Mouse (Mus musculus) stomach, embryonic 16.5 days (tissue): ENCODE results near the gene Slc4a11. TPM values are rescaled to one million over a fixed set of nuclear protein-coding genes. Genes with fewer than 3 reads are reported as not detected.

Experiments used
- ATAC-seq: fragments of 200-750 bp; cut with Nextera tagmentation; 2 replicates; pipeline ENCODE4 v1.8.0; 2017; ENCODE audit warnings: moderate number of reproducible peaks, moderate TSS enrichment; ENCODE audit not compliant: insufficient read depth, low FRiP score
- H3K27ac ChIP-seq: fragments of 300-500 bp; sonication (generic); 2 replicates; pipeline ENCODE4 v1.5.1; 2014; ENCODE audit warnings: low read length
- H3K27me3 ChIP-seq: fragments of 300-500 bp; sonication (generic); 2 replicates; pipeline ENCODE4 v1.6.1; 2014; ENCODE audit warnings: low read length, control low read depth, mixed read lengths; ENCODE audit not compliant: control insufficient read depth, insufficient read depth
- H3K36me3 ChIP-seq: fragments of 300-500 bp; sonication (generic); 2 replicates; pipeline ENCODE4 v1.6.1; 2014; ENCODE audit warnings: low read length; ENCODE audit not compliant: control insufficient read depth, insufficient read depth
- H3K4me1 ChIP-seq: fragments of 300-500 bp; sonication (generic); 2 replicates; pipeline ENCODE4 v1.6.1; 2014; ENCODE audit warnings: low read length, control low read depth, mixed read lengths; ENCODE audit not compliant: control insufficient read depth, insufficient read depth
- H3K4me2 ChIP-seq: fragments of 300-500 bp; sonication (generic); 2 replicates; pipeline ENCODE4 v1.6.1; 2014; ENCODE audit warnings: low read depth, low read length, mixed read lengths
- H3K4me3 ChIP-seq: fragments of 300-500 bp; sonication (generic); replicated peaks from 2 replicates; pipeline ENCODE4 v1.5.1; 2014; ENCODE audit warnings: mild to moderate bottlenecking, low read length
- H3K9ac ChIP-seq: fragments of 300-500 bp; sonication (generic); 2 replicates; pipeline ENCODE4 v1.6.1; 2014; ENCODE audit warnings: low read length
- H3K9me3 ChIP-seq: fragments of 300-500 bp; sonication (generic); replicated peaks from 2 replicates; pipeline ENCODE4 v1.6.1; 2016; ENCODE audit warnings: low read length, control low read depth; ENCODE audit not compliant: control insufficient read depth
- WGBS: fragments of 180-500 bp; shearing (Covaris S2); extraction: QIAGEN DNeasy Blood & Tissue Kit; methylation state at CpG from one replicate; pipeline ENCODE4 v1.1.7; 2014; 5-methylcytosine and 5-hydroxymethylcytosine counted together
- polyA plus RNA-seq: library from polyadenylated mRNA; unstranded; fragments of >200 nt; fragmentation: Nextera tagmentation; extraction: Ambion mirVana; gene quantifications from 2 replicates; pipeline ENCODE4 v1.2.1, GENCODE M21; 2015

Slc4a11 gene
- 0.70 and 0.77 TPM in 2 replicates for polyA plus RNA-seq

- Histone ChIP-seq H3K27ac (no peak within 1 kb of the TSS), H3K9me3 (no peaks in the 10 kb centered on the region), H3K36me3 (no peaks in the 10 kb centered on the region), H3K4me3 (peak within 1 kb of the TSS; percentile 64), H3K4me1 (peaks cover 7% of the 10 kb centered on the region; the same call in 1 of the 2 replicates), H3K9ac (peak within 1 kb of the TSS; percentile 70), H3K4me2 (peak within 1 kb of the TSS; percentile 100), H3K27me3 (peaks cover 20% of the 10 kb centered on the region)
- peak; percentile 70; the same call in 1 of the 2 replicates for ATAC-seq
- WGBS = under 1% methylated on average over 65 of the region's 65 CpGs
Measured at GRCm38 (mm10) chr2:130697153-130697810, at the start of gene Slc4a11. Gene Slc4a11, minus strand, starts transcription at chr2:130697519.

DNA sequence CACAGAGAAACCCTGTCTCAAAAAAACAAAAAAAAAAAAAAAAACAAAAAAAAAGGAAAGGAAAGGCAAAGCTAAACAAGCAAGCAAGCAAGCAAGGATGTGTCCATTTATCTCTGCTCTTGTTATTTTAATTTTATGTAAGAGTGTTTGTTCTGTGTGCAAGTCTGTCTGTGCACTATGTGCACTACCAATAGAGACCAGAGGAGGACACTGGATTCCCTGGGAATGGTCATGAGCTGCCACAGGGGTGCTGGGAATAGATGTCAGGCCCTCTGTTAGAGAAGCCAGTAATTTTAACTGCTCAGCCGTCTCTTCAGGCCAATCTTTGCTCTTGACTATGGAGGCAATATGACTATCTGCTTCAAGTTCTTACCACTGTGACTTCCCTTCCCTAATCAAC lies 46.3 kb upstream of the Slc4a11 start:
- Histone ChIP-seq H3K4me2 (no peak overlapping the region), H3K4me1 (no peaks in the 10 kb centered on the region), H3K27me3 (no peaks in the 10 kb centered on the region), H3K27ac (no peak overlapping the region), H3K36me3 (peaks cover 26% of the 10 kb centered on the region), H3K9me3 (peaks cover 5% of the 10 kb centered on the region), H3K4me3 (no peak overlapping the region), H3K9ac (no peak overlapping the region)
- no peak for ATAC-seq
- WGBS = 96% methylated on average over 1 of the region's 1 CpGs

- Histone ChIP-seq H3K27me3 (no peaks in the 10 kb centered on the region), H3K9me3 (peaks cover 5% of the 10 kb centered on the region), H3K4me3 (no peak overlapping the region), H3K4me1 (no peaks in the 10 kb centered on the region), H3K4me2 (no peak overlapping the region), H3K27ac (no peak overlapping the region), H3K36me3 (peaks cover 19% of the 10 kb centered on the region), H3K9ac (no peak overlapping the region)
- no peak for ATAC-seq
- WGBS = 66% methylated on average over 4 of the region's 4 CpGs
Measured at GRCm38 (mm10) chr2:130740096-130740495, 42.8 kb upstream of the Slc4a11 start.

GRCm38 (mm10) chr2:130738019-130738418 lies 40.7 kb upstream of the Slc4a11 start:
- H3K4me3 ChIP-seq = no peak overlapping the region
- no peak overlapping the region for H3K27ac ChIP-seq
- WGBS = 79% methylated on average over 6 of the region's 6 CpGs
- H3K4me2 ChIP-seq = no peak overlapping the region
- ATAC-seq = no peak
- no peaks in the 10 kb centered on the region for H3K4me1 ChIP-seq
- H3K36me3 ChIP-seq = peaks cover 6% of the 10 kb centered on the region; the same call in 1 of the 2 replicates
- no peak overlapping the region for H3K9ac ChIP-seq
- no peaks in the 10 kb centered on the region for H3K27me3 ChIP-seq
- H3K9me3 ChIP-seq = no peaks in the 10 kb centered on the region

DNA sequence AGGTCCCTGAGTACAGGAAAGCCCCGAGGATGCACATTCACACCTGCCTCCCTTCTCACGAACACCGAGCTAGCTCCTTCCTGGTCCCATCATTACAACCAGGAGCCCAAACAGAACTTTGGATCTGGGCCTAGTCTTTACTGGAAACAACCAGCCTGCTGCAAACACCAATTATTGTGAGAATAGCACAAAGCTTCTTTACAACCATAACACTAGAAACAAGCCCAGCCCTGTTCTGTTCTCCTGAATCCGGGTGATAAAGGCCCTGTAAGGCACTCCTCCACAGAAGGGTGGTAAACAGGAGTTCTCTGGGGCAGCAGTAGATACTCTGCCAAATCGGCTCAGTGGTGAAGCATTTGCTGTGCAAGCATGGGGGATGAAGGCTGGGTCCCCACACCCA lies 38.0 kb upstream of the Slc4a11 start:
- no peaks in the 10 kb centered on the region for H3K27me3 ChIP-seq
- H3K9me3 ChIP-seq = no peaks in the 10 kb centered on the region
- ATAC-seq = no peak
- 80% methylated on average over 5 of the region's 5 CpGs for WGBS
- no peak overlapping the region for H3K27ac ChIP-seq
- no peaks in the 10 kb centered on the region for H3K4me1 ChIP-seq
- H3K4me2 ChIP-seq = no peak overlapping the region
- H3K36me3 ChIP-seq = peaks cover 15% of the 10 kb centered on the region
- H3K4me3 ChIP-seq = no peak overlapping the region
- no peak overlapping the region for H3K9ac ChIP-seq

DNA sequence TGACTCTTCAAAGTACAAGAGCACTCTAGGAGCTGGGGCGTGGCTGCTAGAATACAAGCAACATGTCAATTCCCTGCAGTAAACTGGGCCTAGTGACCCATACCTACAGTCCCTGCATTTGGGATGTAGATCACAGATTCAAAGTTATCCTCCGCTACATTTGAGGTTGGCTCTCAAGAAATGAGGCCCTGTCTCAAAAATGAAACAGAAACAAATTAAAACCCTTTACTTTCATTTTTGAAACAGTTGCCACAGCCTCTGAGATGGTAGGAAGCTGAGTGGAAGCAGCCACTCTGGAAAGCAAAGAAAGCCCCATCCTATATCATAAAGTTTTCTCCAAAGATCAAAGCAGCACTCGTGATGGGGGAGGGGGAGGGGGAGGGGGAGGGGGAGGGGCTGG lies 36.1 kb upstream of the Slc4a11 start:
- no peak for ATAC-seq
- Histone ChIP-seq H3K4me3 (no peak overlapping the region), H3K9me3 (no peaks in the 10 kb centered on the region), H3K27me3 (no peaks in the 10 kb centered on the region), H3K4me2 (no peak overlapping the region), H3K4me1 (no peaks in the 10 kb centered on the region), H3K36me3 (peaks cover 29% of the 10 kb centered on the region), H3K27ac (no peak overlapping the region), H3K9ac (no peak overlapping the region)
- 94% methylated on average over 2 of the region's 3 CpGs for WGBS

GRCm38 (mm10) chr2:130731855-130732254 lies 34.5 kb upstream of the Slc4a11 start:
- Histone ChIP-seq H3K27me3 (no peaks in the 10 kb centered on the region), H3K4me3 (no peak overlapping the region), H3K36me3 (peaks cover 40% of the 10 kb centered on the region), H3K4me2 (no peak overlapping the region), H3K4me1 (no peaks in the 10 kb centered on the region), H3K9ac (no peak overlapping the region), H3K27ac (no peak overlapping the region), H3K9me3 (no peaks in the 10 kb centered on the region)
- 74% methylated on average over 5 of the region's 5 CpGs for WGBS
- no peak for ATAC-seq

- no peaks in the 10 kb centered on the region for H3K4me1 ChIP-seq
- H3K9me3 ChIP-seq = no peaks in the 10 kb centered on the region
- H3K27me3 ChIP-seq = no peaks in the 10 kb centered on the region
- no peak overlapping the region for H3K27ac ChIP-seq
- no peak for ATAC-seq
- peaks cover 40% of the 10 kb centered on the region for H3K36me3 ChIP-seq
- H3K9ac ChIP-seq = no peak overlapping the region
- 82% methylated on average over 9 of the region's 9 CpGs for WGBS
- no peak overlapping the region for H3K4me3 ChIP-seq
- no peak overlapping the region for H3K4me2 ChIP-seq
Measured at GRCm38 (mm10) chr2:130730746-130731145, 33.4 kb upstream of the Slc4a11 start.

- H3K4me2 ChIP-seq = no peak overlapping the region
- no peaks in the 10 kb centered on the region for H3K4me1 ChIP-seq
- 90% methylated on average over 2 of the region's 2 CpGs for WGBS
- no peaks in the 10 kb centered on the region for H3K27me3 ChIP-seq
- peaks cover 40% of the 10 kb centered on the region for H3K36me3 ChIP-seq
- H3K9me3 ChIP-seq = no peaks in the 10 kb centered on the region
- H3K9ac ChIP-seq = no peak overlapping the region
- H3K27ac ChIP-seq = no peak overlapping the region
- no peak for ATAC-seq
- H3K4me3 ChIP-seq = no peak overlapping the region
Measured at GRCm38 (mm10) chr2:130728906-130729585, 31.7 kb upstream of the Slc4a11 start.
